Mouse (Mus musculus) frontal cortex, postnatal 10 days (tissue): ENCODE measurements around the gene Olfr1358.

ENCODE experiments used
- DNase-seq, 2 experiments: peaks; one replicate each; pipeline ENCODE4 v3.0.0; 2022; ENCODE audit warnings: low spot score in 2 of 2, mixed read lengths in 1 of 2

Olfr1358 gene

DNA sequence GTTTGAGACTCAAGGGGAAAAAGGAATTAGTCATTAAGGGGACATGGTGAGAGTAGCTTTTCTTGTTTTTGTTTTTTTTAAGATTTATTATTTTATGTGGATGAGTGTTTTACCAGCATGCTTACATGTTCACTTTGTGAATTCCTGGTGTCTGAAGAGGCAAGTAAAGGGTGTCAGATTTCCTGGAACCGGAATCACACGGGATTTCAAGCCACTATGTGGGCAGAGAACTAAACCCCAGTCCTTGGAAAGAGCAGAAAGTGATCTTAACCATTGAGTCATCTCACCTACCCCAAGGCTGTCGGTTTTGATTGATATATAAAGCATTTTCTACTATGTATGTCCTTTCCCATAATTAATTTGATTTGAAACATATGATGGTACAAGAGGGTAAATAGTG lies 52.5 kb downstream of the Olfr1358 start:
- no peak for DNase-seq
